Mouse (Mus musculus): Measurements from ENCODE around the gene Asap2.

- TF ChIP-seq EP300 (IDR thresholded peaks at IDR 0.05; ENCODE audit: insufficient read depth, low read depth, low read length) (no peak), POLR2A (IDR thresholded peaks at IDR 0.05; ENCODE audit: insufficient read depth, low read length) (no peak), CTCF (IDR thresholded peaks at IDR 0.05; ENCODE audit: low read depth, low read length) (no peak)
Observed at GRCm38 (mm10) chr12:21233727-21234126, 243.5 kb downstream of the Asap2 start.

Data from ES-Bruce4 (cell line).